Mouse (Mus musculus): ENCODE measurements around the gene Scamp1. TPM values are rescaled to one million over a fixed set of nuclear protein-coding genes. Genes with fewer than 3 reads are reported as not detected.

The Scamp1 gene
- total and polyA plus RNA-seq, 2 experiments from 2014 or later: 14.9 to 20.9 TPM

DNA sequence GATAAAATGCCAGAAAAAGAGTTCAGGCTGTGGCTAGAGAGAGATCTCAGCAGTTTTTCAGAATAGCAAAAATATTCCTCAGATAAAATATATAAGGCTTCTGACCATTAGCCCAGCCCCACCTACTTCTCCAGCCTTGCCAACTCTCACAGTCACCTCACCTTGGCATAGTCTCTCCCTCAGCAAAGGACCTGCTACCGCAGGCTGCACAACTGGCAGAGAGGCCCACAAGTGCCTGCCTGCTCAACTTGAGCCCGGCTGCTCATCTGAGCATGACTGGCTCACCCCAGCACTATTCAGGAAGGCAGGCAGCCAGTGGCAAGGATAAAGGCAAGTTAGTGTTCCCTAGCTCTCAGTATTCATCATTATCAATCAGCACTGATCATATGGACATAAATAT is 30.5 kb downstream of the Scamp1 start:
- WGBS: 77% methylated on average over 2 of the region's 2 CpGs
- TF ChIP-seq CTCF (IDR thresholded peaks at IDR 0.05; ENCODE audit: low read depth) (no peak), EP300 (IDR thresholded peaks at IDR 0.05; ENCODE audit: low read depth) (no peak)
- Histone ChIP-seq H3K4me3 (ENCODE audit: low read depth, low read length) (no peak overlapping the region), H3K4me2 (ENCODE audit: low read depth, low read length) (no peak overlapping the region), H3K27me3 (ENCODE audit: control insufficient read depth, insufficient read depth, low read length) (no peaks in the 10 kb centered on the region), H3K36me3 (replicated peaks; ENCODE audit: control insufficient read depth, insufficient read depth, low read length) (0 out of 2 replicates have a peak, but pooled peaks cover 4% of the 10 kb centered on the region), H3K9ac (replicated peaks; ENCODE audit: low read depth, low read length) (no peak overlapping the region), H3K9me3 (replicated peaks; ENCODE audit: control insufficient read depth, low read length) (no peaks in the 10 kb centered on the region), H3K27ac (ENCODE audit: low read depth) (no peak overlapping the region), H3K4me1 (ENCODE audit: control insufficient read depth, insufficient read depth) (peaks cover 13% of the 10 kb centered on the region)
- DNase-seq (ENCODE audit: low spot score) (no peak), ATAC-seq (ENCODE audit: insufficient read depth, low read depth) (no peak)

DNA sequence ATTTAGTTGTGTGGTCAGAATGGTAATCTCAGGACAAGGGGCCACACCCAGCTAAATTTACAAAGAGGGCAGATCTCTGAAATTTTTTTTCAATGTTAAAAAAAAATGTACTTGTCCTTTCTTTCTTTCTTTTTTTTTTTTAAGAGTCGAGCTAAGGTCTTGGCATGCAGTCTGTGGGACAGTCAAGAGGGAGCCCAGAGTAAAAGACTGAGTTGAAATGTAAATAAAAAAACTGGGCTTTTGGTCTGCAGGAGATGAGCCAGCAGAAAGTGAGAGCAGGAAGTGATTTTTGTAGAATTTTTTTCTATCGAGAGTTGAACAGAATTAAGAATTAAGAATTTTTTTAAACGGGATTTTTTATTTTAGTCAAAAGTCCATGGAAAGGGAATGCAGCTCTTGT is 31.4 kb downstream of the Scamp1 start:
- ATAC-seq (ENCODE audit: insufficient read depth, low read depth): no peak
- Histone ChIP-seq H3K4me3 (ENCODE audit: low read depth, low read length) (no peak overlapping the region), H3K27ac (ENCODE audit: low read depth) (no peak overlapping the region), H3K4me1 (ENCODE audit: control insufficient read depth, insufficient read depth) (peaks cover 13% of the 10 kb centered on the region), H3K9ac (replicated peaks; ENCODE audit: low read depth, low read length) (no peak overlapping the region), H3K9me3 (replicated peaks; ENCODE audit: control insufficient read depth, low read length) (no peaks in the 10 kb centered on the region), H3K36me3 (replicated peaks; ENCODE audit: control insufficient read depth, insufficient read depth, low read length) (0 out of 2 replicates have a peak, but pooled peaks cover 4% of the 10 kb centered on the region), H3K4me2 (ENCODE audit: low read depth, low read length) (no peak overlapping the region), H3K27me3 (ENCODE audit: control insufficient read depth, insufficient read depth, low read length) (no peaks in the 10 kb centered on the region)
- TF ChIP-seq EP300 (IDR thresholded peaks at IDR 0.05; ENCODE audit: low read depth): no peak
- TF ChIP-seq CTCF (IDR thresholded peaks at IDR 0.05; ENCODE audit: low read depth): no peak
- no peak for DNase-seq (ENCODE audit: low spot score)
- 82% methylated on average over 3 of the region's 3 CpGs for WGBS

DNA sequence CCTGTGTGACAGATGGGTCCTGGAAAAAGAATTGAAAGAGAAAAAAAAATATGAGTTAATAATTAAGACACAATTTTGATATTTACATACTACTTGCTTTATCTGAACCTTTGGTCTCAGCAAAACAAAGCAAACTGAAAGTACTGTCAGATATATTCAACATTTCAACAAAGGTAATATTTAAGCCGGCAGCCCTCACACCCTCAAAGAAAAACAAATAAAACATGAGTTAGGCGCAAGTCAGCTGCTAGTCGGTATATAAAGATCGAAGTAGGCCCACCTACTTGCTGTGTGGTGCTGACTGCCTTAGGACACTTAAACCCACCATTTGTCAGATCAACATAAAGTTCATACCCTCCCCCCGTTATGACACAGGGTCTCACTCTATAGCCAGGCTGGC is 32.6 kb downstream of the Scamp1 start:
- no peak overlapping the region for H3K27ac ChIP-seq (ENCODE audit: low read depth)

DNA sequence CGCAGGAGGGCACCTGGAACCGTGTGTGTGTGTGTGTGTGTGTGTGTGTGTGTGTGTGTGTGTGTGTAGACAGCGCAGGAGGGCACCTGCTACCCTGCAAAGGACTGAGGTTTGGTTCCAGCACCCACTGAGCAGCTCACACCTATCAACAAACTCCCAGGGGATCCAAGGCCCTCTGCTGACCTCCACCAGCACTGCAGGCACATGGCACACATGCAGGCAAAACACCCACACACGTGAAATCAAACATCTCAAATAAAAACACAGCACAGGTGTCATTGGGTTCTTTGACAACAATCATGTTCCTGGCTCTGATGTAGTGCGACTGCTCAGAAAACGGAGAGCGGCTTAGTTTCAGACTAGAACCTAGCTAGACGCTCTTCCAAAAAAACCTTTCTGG is 34.9 kb downstream of the Scamp1 start:
- no peaks in the 10 kb centered on the region for H3K4me1 ChIP-seq (ENCODE audit: control insufficient read depth, insufficient read depth)
- H3K9me3 ChIP-seq (replicated peaks; ENCODE audit: control insufficient read depth, low read length): no peaks in the 10 kb centered on the region
- no peaks in the 10 kb centered on the region for H3K27me3 ChIP-seq (ENCODE audit: control insufficient read depth, insufficient read depth, low read length)
- ATAC-seq (ENCODE audit: insufficient read depth, low read depth): no peak
- no peak overlapping the region for H3K4me2 ChIP-seq (ENCODE audit: low read depth, low read length)
- no peak overlapping the region for H3K9ac ChIP-seq (replicated peaks; ENCODE audit: low read depth, low read length)
- no peak for DNase-seq (ENCODE audit: low spot score)
- TF ChIP-seq EP300 (IDR thresholded peaks at IDR 0.05; ENCODE audit: low read depth) (no peak), CTCF (IDR thresholded peaks at IDR 0.05; ENCODE audit: low read depth) (no peak)
- WGBS: 92% methylated on average over 6 of the region's 8 CpGs
- H3K4me3 ChIP-seq (ENCODE audit: low read depth, low read length): no peak overlapping the region
- H3K36me3 ChIP-seq (replicated peaks; ENCODE audit: control insufficient read depth, insufficient read depth, low read length): 0 out of 2 replicates have a peak, but pooled peaks cover 4% of the 10 kb centered on the region
- H3K27ac ChIP-seq (ENCODE audit: low read depth): no peak overlapping the region

More for the DNA sequence above, 32.6 kb downstream of the Scamp1 start:
- WGBS: 91% methylated on average over 5 of the region's 5 CpGs
- no peak overlapping the region for H3K4me2 ChIP-seq (ENCODE audit: low read depth, low read length)
- 0 out of 2 replicates have a peak, but pooled peaks cover 4% of the 10 kb centered on the region for H3K36me3 ChIP-seq (replicated peaks; ENCODE audit: control insufficient read depth, insufficient read depth, low read length)
- peaks cover 6% of the 10 kb centered on the region; the same call in 1 of the 2 replicates for H3K4me1 ChIP-seq (ENCODE audit: control insufficient read depth, insufficient read depth)
- H3K9me3 ChIP-seq (replicated peaks; ENCODE audit: control insufficient read depth, low read length): no peaks in the 10 kb centered on the region
- TF ChIP-seq EP300 (IDR thresholded peaks at IDR 0.05; ENCODE audit: low read depth) (no peak), CTCF (IDR thresholded peaks at IDR 0.05; ENCODE audit: low read depth) (no peak)
- no peak overlapping the region for H3K9ac ChIP-seq (replicated peaks; ENCODE audit: low read depth, low read length)
- DNase-seq (ENCODE audit: low spot score) (no peak), ATAC-seq (ENCODE audit: insufficient read depth, low read depth) (no peak)
- no peaks in the 10 kb centered on the region for H3K27me3 ChIP-seq (ENCODE audit: control insufficient read depth, insufficient read depth, low read length)
- H3K4me3 ChIP-seq (ENCODE audit: low read depth, low read length): no peak overlapping the region

DNA sequence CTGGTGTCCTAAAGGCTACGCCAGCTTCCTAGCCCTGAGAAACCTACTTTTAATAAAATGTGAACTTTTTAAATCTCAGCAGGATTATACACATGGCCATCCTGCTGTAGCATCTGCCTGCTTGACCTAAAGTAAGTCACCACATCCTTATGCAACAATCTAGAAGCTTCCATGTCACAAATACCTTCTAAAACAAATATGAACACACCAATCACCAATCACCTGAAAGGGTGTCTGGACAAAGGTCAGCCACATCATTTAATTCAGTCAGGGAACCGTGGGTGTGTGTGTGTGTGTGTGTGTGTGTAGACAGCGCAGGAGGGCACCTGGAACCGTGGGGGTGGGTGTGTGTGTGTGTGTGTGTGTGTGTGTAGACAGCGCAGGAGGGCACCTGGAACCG is 35.5 kb downstream of the Scamp1 start:
- H3K9me3 ChIP-seq (replicated peaks; ENCODE audit: control insufficient read depth, low read length): no peaks in the 10 kb centered on the region
- DNase-seq (ENCODE audit: low spot score) (no peak), ATAC-seq (ENCODE audit: insufficient read depth, low read depth) (no peak)
- WGBS: 91% methylated on average over 5 of the region's 6 CpGs
- no peaks in the 10 kb centered on the region for H3K4me1 ChIP-seq (ENCODE audit: control insufficient read depth, insufficient read depth)
- no peak for TF ChIP-seq EP300 (IDR thresholded peaks at IDR 0.05; ENCODE audit: low read depth)
- TF ChIP-seq CTCF (IDR thresholded peaks at IDR 0.05; ENCODE audit: low read depth): no peak
- no peak overlapping the region for H3K4me2 ChIP-seq (ENCODE audit: low read depth, low read length)
- no peak overlapping the region for H3K9ac ChIP-seq (replicated peaks; ENCODE audit: low read depth, low read length)
- H3K4me3 ChIP-seq (ENCODE audit: low read depth, low read length): no peak overlapping the region
- H3K27me3 ChIP-seq (ENCODE audit: control insufficient read depth, insufficient read depth, low read length): no peaks in the 10 kb centered on the region
- H3K27ac ChIP-seq (ENCODE audit: low read depth): no peak overlapping the region
- 0 out of 2 replicates have a peak, but pooled peaks cover 4% of the 10 kb centered on the region for H3K36me3 ChIP-seq (replicated peaks; ENCODE audit: control insufficient read depth, insufficient read depth, low read length)

DNA sequence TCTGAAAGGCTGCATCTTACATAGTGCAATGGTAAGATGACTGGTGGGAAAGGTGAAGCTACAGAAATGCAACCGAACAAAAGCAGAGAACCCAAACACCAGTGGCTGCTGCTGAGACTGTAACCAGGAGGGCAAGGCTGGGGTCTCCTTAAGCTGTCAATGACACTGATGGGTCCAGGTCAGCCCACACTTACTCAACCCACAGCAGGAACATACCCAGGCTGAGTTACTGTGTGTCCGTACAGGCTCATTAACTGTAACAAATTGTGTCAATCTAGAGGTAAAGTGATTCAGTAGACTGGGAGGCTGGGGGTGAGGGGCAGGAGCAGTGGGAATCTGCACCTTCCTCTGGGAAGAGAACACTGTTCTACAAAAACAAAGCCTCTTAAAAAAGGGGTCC is 42.8 kb downstream of the Scamp1 start:
- H3K27ac ChIP-seq (ENCODE audit: low read depth): no peak overlapping the region
- no peaks in the 10 kb centered on the region for H3K27me3 ChIP-seq (ENCODE audit: control insufficient read depth, insufficient read depth, low read length)
- TF ChIP-seq EP300 (IDR thresholded peaks at IDR 0.05; ENCODE audit: low read depth): no peak
- no peak overlapping the region for H3K4me2 ChIP-seq (ENCODE audit: low read depth, low read length)
- no peaks in the 10 kb centered on the region for H3K9me3 ChIP-seq (replicated peaks; ENCODE audit: control insufficient read depth, low read length)
- 84% methylated on average over 2 of the region's 2 CpGs for WGBS
- no peak for ATAC-seq (ENCODE audit: insufficient read depth, low read depth)
- H3K36me3 ChIP-seq (replicated peaks; ENCODE audit: control insufficient read depth, insufficient read depth, low read length): no peaks in the 10 kb centered on the region
- H3K4me3 ChIP-seq (ENCODE audit: low read depth, low read length): no peak overlapping the region
- no peaks in the 10 kb centered on the region for H3K4me1 ChIP-seq (ENCODE audit: control insufficient read depth, insufficient read depth)
- no peak overlapping the region for H3K9ac ChIP-seq (replicated peaks; ENCODE audit: low read depth, low read length)
- no peak for DNase-seq (ENCODE audit: low spot score)
